ENCODE assay signal across 14 mouse cellular contexts in the genomic region with DNA sequence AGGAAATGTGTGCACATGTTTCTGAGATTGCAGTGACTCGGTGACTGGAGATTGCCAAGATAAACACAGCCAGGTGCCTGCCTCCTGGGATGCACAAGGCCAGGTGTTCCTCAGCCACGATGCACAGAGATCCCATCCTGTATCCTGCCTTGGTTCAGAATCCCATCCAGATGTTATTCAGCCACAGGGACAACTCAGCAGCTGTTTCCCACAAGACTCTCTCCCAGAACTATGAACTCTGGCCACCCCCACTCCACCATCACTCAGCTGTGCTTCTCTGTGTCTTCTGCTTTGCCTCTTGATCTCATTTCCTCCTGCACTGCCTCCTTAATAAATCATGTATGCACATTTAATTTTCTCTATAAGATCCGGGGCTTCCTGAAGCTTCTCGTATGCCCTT. TPM values are rescaled to one million over a fixed set of nuclear protein-coding genes. Genes with fewer than 3 reads are reported as not detected.
DNase-seq lines count a peak whose midpoint lies in the region; ATAC-seq lines count a peak whose summit lies in the region.
"Had no signal": no experiment of that assay in that cellular context is flagged by ENCODE, and none has a peak within 500 bp of the region (broad histone marks: within the 10 kb centered on the region; RNA-seq: fewer than 3 reads in every experiment).

No protein-coding gene starts in this region.

- no peak overlapping the region for H3K4me2 ChIP-seq in hindbrain, embryonic 14.5 days (replicated peaks)
- no peak overlapping the region for H3K4me2 ChIP-seq in hindbrain, embryonic 11.5 days (replicated peaks; ENCODE audit: low read depth, low read length)
- no peak overlapping the region for H3K4me2 ChIP-seq in embryonic facial prominence, embryonic 11.5 days (ENCODE audit: low read depth, low read length)
- H3K4me2 ChIP-seq in midbrain, embryonic 15.5 days, result no peak overlapping the region
- H3K4me2 ChIP-seq: liver, embryonic 13.5 days had no signal

- peak overlapping the region; percentile 43; the same call in 1 of the 2 replicates for H3K27ac ChIP-seq in hindbrain, embryonic 14.5 days
- no peak overlapping the region for H3K27ac ChIP-seq in hindbrain, embryonic 11.5 days (ENCODE audit: low read depth, low read length)
- H3K27ac ChIP-seq in embryonic facial prominence, embryonic 11.5 days (replicated peaks; ENCODE audit: low read depth, low read length), result no peak overlapping the region
- peak overlapping the region; percentile 43; the same call in 1 of the 2 replicates for H3K27ac ChIP-seq in midbrain, embryonic 15.5 days
- H3K27ac ChIP-seq: liver, embryonic 13.5 days had no signal

- H3K4me1 ChIP-seq in hindbrain, embryonic 14.5 days (replicated peaks; ENCODE audit: control insufficient read depth, insufficient read depth, low read length), result 0 out of 2 replicates have a peak, but pooled peaks cover 4% of the 10 kb centered on the region
- no peaks in the 10 kb centered on the region for H3K4me1 ChIP-seq in hindbrain, embryonic 11.5 days (replicated peaks; ENCODE audit: control insufficient read depth, insufficient read depth, low read length)
- H3K4me1 ChIP-seq in embryonic facial prominence, embryonic 11.5 days (ENCODE audit: control insufficient read depth, insufficient read depth, low read length), result no peaks in the 10 kb centered on the region
- peaks cover 15% of the 10 kb centered on the region for H3K4me1 ChIP-seq in midbrain, embryonic 15.5 days

- no peak overlapping the region for H3K9ac ChIP-seq in hindbrain, embryonic 14.5 days
- no peak overlapping the region for H3K9ac ChIP-seq in hindbrain, embryonic 11.5 days (ENCODE audit: low read depth, low read length)
- H3K9ac ChIP-seq in embryonic facial prominence, embryonic 11.5 days (replicated peaks; ENCODE audit: low read length), result no peak overlapping the region
- H3K9ac ChIP-seq in midbrain, embryonic 15.5 days, result no peak overlapping the region
- H3K9ac ChIP-seq: liver, embryonic 13.5 days had no signal

- ATAC-seq in hindbrain, embryonic 14.5 days (ENCODE audit: low FRiP score), result no peak
- no peak for ATAC-seq in hindbrain, embryonic 11.5 days (ENCODE audit: low FRiP score)
- no peak for ATAC-seq in embryonic facial prominence, embryonic 11.5 days (replicated peaks; ENCODE audit: insufficient number of reproducible peaks, low FRiP score, low TSS enrichment, low read depth)
- ATAC-seq in midbrain, embryonic 15.5 days (replicated peaks), result peak; percentile 72
- ATAC-seq: intestine, embryonic 16.5 days had no signal

- no peak for DNase-seq in hindbrain, embryonic 14.5 days (ENCODE audit: low spot score)
- DNase-seq in hindbrain, embryonic 11.5 days (ENCODE audit: low spot score), result no peak
- peak; percentile 32 to 58 for DNase-seq in kidney, postnatal 4 days
- DNase-seq in kidney, postnatal 25 days, result no peak
- peak; percentile 47 for DNase-seq in embryonic facial prominence, embryonic 11.5 days (ENCODE audit: low spot score)
- DNase-seq in spleen, adult 12 weeks (ENCODE audit: low spot score), result no peak
- DNase-seq: cerebellum, adult 2 months; gastrocnemius, postnatal 25 days; liver, embryonic 13.5 days; lung, postnatal 10 days; thymus, postnatal 4 days had no signal

- H3K36me3 ChIP-seq in hindbrain, embryonic 14.5 days (replicated peaks; ENCODE audit: control insufficient read depth, insufficient read depth), result no peaks in the 10 kb centered on the region
- H3K36me3 ChIP-seq in hindbrain, embryonic 11.5 days (ENCODE audit: control insufficient read depth, insufficient read depth, low read length), result no peaks in the 10 kb centered on the region
- no peaks in the 10 kb centered on the region for H3K36me3 ChIP-seq in embryonic facial prominence, embryonic 11.5 days (replicated peaks; ENCODE audit: control insufficient read depth, insufficient read depth, low read depth, low read length)
- no peaks in the 10 kb centered on the region for H3K36me3 ChIP-seq in midbrain, embryonic 15.5 days (replicated peaks)
- H3K36me3 ChIP-seq: liver, embryonic 13.5 days had no signal

- H3K9me3 ChIP-seq in hindbrain, embryonic 14.5 days (ENCODE audit: control insufficient read depth, low read length), result no peaks in the 10 kb centered on the region
- no peaks in the 10 kb centered on the region for H3K9me3 ChIP-seq in hindbrain, embryonic 11.5 days (ENCODE audit: control insufficient read depth, low read length)
- no peaks in the 10 kb centered on the region for H3K9me3 ChIP-seq in embryonic facial prominence, embryonic 11.5 days (replicated peaks; ENCODE audit: control insufficient read depth, low read length)
- H3K9me3 ChIP-seq in midbrain, embryonic 15.5 days, result no peaks in the 10 kb centered on the region
- H3K9me3 ChIP-seq: liver, embryonic 13.5 days; megakaryocyte, embryonic 14.5 days had no signal

- WGBS in hindbrain, embryonic 14.5 days, result 55% methylated on average over 4 of the region's 4 CpGs
- WGBS in hindbrain, embryonic 11.5 days, result 64% methylated on average over 4 of the region's 4 CpGs
- WGBS in embryonic facial prominence, embryonic 11.5 days, result 47% methylated on average over 4 of the region's 4 CpGs
- whole genome bisulfite sequencing in midbrain, embryonic 15.5 days, result 46% methylated on average over 4 of the region's 4 CpGs

- H3K4me3 ChIP-seq in hindbrain, embryonic 14.5 days (replicated peaks; ENCODE audit: low read length), result no peak overlapping the region
- no peak overlapping the region for H3K4me3 ChIP-seq in hindbrain, embryonic 11.5 days (ENCODE audit: low read depth, low read length)
- no peak overlapping the region for H3K4me3 ChIP-seq in embryonic facial prominence, embryonic 11.5 days (ENCODE audit: low read depth, low read length)
- H3K4me3 ChIP-seq in midbrain, embryonic 15.5 days, result no peak overlapping the region
- H3K4me3 ChIP-seq: liver, embryonic 13.5 days; megakaryocyte, embryonic 14.5 days had no signal

- H3K27me3 ChIP-seq in hindbrain, embryonic 14.5 days (ENCODE audit: control insufficient read depth, insufficient read depth, low read length), result no peaks in the 10 kb centered on the region
- H3K27me3 ChIP-seq in hindbrain, embryonic 11.5 days (ENCODE audit: control insufficient read depth, insufficient read depth, low read length), result no peaks in the 10 kb centered on the region
- H3K27me3 ChIP-seq in embryonic facial prominence, embryonic 11.5 days (ENCODE audit: control insufficient read depth, insufficient read depth, low read length), result no peaks in the 10 kb centered on the region
- H3K27me3 ChIP-seq in midbrain, embryonic 15.5 days (replicated peaks), result no peaks in the 10 kb centered on the region
- H3K27me3 ChIP-seq: liver, embryonic 13.5 days; megakaryocyte, embryonic 14.5 days had no signal

RNA-seq across cellular contexts. Expression of a gene that starts 35.3 kb away (rescaled TPM):
- polyA plus RNA-seq in hindbrain, embryonic 14.5 days (2014; fragmentation: Nextera tagmentation; extraction: Ambion mirVana), result 243 and 248 TPM in 2 replicates
- 365 and 370 TPM in 2 replicates for polyA plus RNA-seq in hindbrain, embryonic 11.5 days (2014; fragmentation: Nextera tagmentation; extraction: Ambion mirVana)
- polyA plus RNA-seq in embryonic facial prominence, embryonic 11.5 days (2014; fragmentation: Nextera tagmentation; extraction: Ambion mirVana), result 392 and 412 TPM in 2 replicates
- 198 and 201 TPM in 2 replicates for polyA plus RNA-seq in midbrain, embryonic 15.5 days (2015; fragmentation: Nextera tagmentation; extraction: Ambion mirVana)

RNA-seq across cellular contexts. Expression of a gene that starts 56.1 kb away (rescaled TPM):
- polyA plus RNA-seq in hindbrain, embryonic 14.5 days (2014; fragmentation: Nextera tagmentation; extraction: Ambion mirVana), result 5.0 and 7.0 TPM in 2 replicates
- polyA plus RNA-seq in hindbrain, embryonic 11.5 days (2014; fragmentation: Nextera tagmentation; extraction: Ambion mirVana), result 0.77 and 0.78 TPM in 2 replicates
- 0.31 and 0.32 TPM in 2 replicates for polyA plus RNA-seq in embryonic facial prominence, embryonic 11.5 days (2014; fragmentation: Nextera tagmentation; extraction: Ambion mirVana)
- 2.1 and 2.5 TPM in 2 replicates for polyA plus RNA-seq in midbrain, embryonic 15.5 days (2015; fragmentation: Nextera tagmentation; extraction: Ambion mirVana)

Comparison
In these comparisons a context has a peak if more than half of its experiments do, and no peak if none do; other contexts are left out.
1. DNase-seq: peak in kidney, postnatal 4 days (2 of 2) and embryonic facial prominence, embryonic 11.5 days (single experiment); none in hindbrain, embryonic 14.5 days (single experiment), hindbrain, embryonic 11.5 days (single experiment), kidney, postnatal 25 days (0 of 2) and spleen, adult 12 weeks (single experiment).
2. H3K27ac ChIP-seq: peak in hindbrain, embryonic 14.5 days (single experiment) and midbrain, embryonic 15.5 days (single experiment); none in hindbrain, embryonic 11.5 days (single experiment) and embryonic facial prominence, embryonic 11.5 days (single experiment).